Mouse (Mus musculus): ENCODE results near the gene Hdac7.

DNA sequence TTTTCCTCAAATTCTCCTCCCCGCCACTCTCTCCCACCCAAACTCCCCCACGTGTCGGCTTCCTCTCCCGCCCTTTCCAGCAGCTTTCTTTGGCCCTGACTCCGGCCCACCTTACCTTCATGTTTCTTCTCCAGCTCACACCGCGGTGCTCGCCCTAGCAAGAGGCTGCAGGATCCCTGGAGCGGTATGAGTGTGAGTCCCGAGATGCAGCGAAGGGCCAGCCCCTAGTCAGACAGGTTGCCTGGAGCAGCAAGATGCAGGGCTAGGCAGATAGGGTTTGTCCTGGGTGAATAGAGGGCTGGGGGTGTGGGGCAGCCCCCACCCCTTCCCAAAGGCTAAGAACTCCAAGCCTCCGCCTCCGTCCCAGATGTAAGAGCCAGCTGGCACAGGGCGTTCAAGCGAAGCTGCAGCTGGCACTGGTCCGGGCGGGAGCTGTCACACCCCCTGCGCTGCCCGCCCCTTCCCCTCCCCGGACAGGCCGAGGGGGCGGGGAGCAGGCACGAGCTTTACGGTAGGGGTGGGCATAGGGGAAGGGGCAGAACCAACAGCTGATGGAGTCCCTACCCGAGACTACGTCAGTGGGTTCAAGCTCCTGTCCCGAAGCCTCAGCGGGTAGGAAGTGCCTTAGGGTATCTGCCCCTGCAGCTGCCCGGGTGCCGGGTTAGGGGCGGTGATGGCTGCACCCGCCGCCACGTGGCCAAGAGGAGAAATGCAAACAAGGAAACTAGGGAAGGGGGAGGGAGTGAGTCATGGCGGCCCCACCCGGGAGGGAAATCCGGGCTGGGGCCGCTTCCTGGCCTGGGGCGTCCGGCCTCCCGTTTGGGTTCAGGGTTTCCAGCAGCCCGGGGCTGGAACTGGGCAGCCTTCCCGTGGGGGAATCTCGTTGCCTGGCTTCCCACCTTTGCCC, 76.8 kb downstream of the Hdac7 start, which contains the start of gene Rapgef3:
- no peak for TF ChIP-seq POLR2A (IDR thresholded peaks at IDR 0.05; ENCODE audit: insufficient read depth, low read length)
- peak; percentile 21 for TF ChIP-seq CTCF (IDR thresholded peaks at IDR 0.05; ENCODE audit: low read depth, low read length)
- TF ChIP-seq EP300 (IDR thresholded peaks at IDR 0.05; ENCODE audit: insufficient read depth, low read depth, low read length): no peak
